Mouse (Mus musculus): ENCODE measurements around the gene Ppp4r3a. TPM values are rescaled to one million over a fixed set of nuclear protein-coding genes. Genes with fewer than 3 reads are reported as not detected.

Ppp4r3a gene
- total RNA-seq, 2 experiments from 2014 or later, result 41.1 to 45.3 TPM

DNA sequence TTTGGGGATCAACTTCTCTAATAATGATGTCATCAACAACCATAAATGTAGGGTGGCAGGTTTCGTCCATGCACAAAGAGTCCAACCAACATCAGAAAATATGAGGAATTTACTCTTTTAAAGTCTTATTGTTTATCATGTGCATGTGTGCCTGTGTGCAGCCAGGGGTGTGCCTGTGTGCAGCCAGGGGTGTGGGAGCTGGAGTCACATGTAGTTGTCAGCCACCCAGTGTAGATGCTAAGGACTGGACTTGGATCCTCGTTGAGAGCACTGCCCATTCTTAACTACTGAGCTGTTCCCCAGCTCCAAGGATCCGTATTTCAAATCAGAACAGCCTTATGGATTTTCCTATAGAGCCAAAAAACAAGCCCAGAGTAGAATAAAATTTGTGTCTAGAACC lies 92.4 kb downstream of the Ppp4r3a start:
- DNase-seq, result no peak

- no peak for DNase-seq
Observed at GRCm38 (mm10) chr12:100990291-100990690, 93.2 kb downstream of the Ppp4r3a start.

- no peak for DNase-seq
Observed at GRCm38 (mm10) chr12:100989780-100990288, 93.7 kb downstream of the Ppp4r3a start.

Small RNA genes within 50 kb of the gene (microRNA-seq; reads per million reads assigned to microRNA genes)
- 0 reads per million in 2 experiments for gene Mir1190

Other genes with a start within 250 kb of the Ppp4r3a start
- 10 to 100 TPM; 22.7 to 24.7 TPM for gene Gpr68, start 175.5 kb downstream of the Ppp4r3a start, total RNA-seq (2021)
- 10 to 100 TPM; 29.4 to 32.6 TPM for gene Ccdc88c, start 54.6 kb downstream of the Ppp4r3a start, total RNA-seq (2021)